Mouse (Mus musculus): ENCODE measurements around the gene Rabl3.

GRCm38 (mm10) chr16:37498581-37498980 lies 41.1 kb upstream of the Rabl3 start:
- TF ChIP-seq CTCF (IDR thresholded peaks at IDR 0.05; ENCODE audit: control insufficient read depth, insufficient read depth, insufficient read length) (no peak), MAX (IDR thresholded peaks at IDR 0.05) (no peak), USF1 (IDR thresholded peaks at IDR 0.05; ENCODE audit: low read depth) (no peak), MYOG (IDR thresholded peaks at IDR 0.05; ENCODE audit: control insufficient read depth, extremely low read depth, insufficient read length) (no peak), CEBPB (IDR thresholded peaks at IDR 0.05; ENCODE audit: low read depth) (no peak), MYOD1 (IDR thresholded peaks at IDR 0.05; ENCODE audit: control insufficient read depth, insufficient read length, low read depth) (no peak), FOSL1 (IDR thresholded peaks at IDR 0.05; ENCODE audit: insufficient read depth, low read length, poor library complexity, severe bottlenecking) (no peak)
